Mouse (Mus musculus): ENCODE measurements at regions not wholly inside any gene's neighbourhood (a gene's known extent, or its start where the extent isn't known, plus 50 kb on each side); places are given as distances from the start of the nearest gene placed in this dataset.

GRCm38 (mm10) chr13:71263315-71263878 is 421.8 kb upstream of the Adamts16 start:
- H3K36me3 ChIP-seq (ENCODE audit: control insufficient read depth, insufficient read depth, low read length): no peaks in the 10 kb centered on the region
- H3K9me3 ChIP-seq (ENCODE audit: control insufficient read depth, low read length): no peaks in the 10 kb centered on the region
- H3K9ac ChIP-seq (replicated peaks; ENCODE audit: low read depth, low read length): no peak overlapping the region
- no peaks in the 10 kb centered on the region for H3K27me3 ChIP-seq (ENCODE audit: control insufficient read depth, insufficient read depth, low read length)
- ATAC-seq (ENCODE audit: low read depth): peak; percentile 49
- no peak overlapping the region for H3K27ac ChIP-seq (ENCODE audit: low read depth, low read length)
- no peak overlapping the region for H3K4me3 ChIP-seq (ENCODE audit: low read depth, low read length)
- H3K4me2 ChIP-seq (ENCODE audit: low read depth, low read length): peak overlapping the region; percentile 37
- 44% methylated on average over 16 of the region's 16 CpGs for WGBS
- no peaks in the 10 kb centered on the region for H3K4me1 ChIP-seq (ENCODE audit: control insufficient read depth, insufficient read depth, low read length)

- H3K9me3 ChIP-seq (ENCODE audit: control insufficient read depth, low read length): no peaks in the 10 kb centered on the region
- no peaks in the 10 kb centered on the region for H3K4me1 ChIP-seq (ENCODE audit: control insufficient read depth, insufficient read depth, low read length)
- no peak overlapping the region for H3K4me2 ChIP-seq (ENCODE audit: low read depth, low read length)
- no peaks in the 10 kb centered on the region for H3K27me3 ChIP-seq (ENCODE audit: control insufficient read depth, insufficient read depth, low read length)
- peak; percentile 44 for ATAC-seq (ENCODE audit: low read depth)
- no peak overlapping the region for H3K27ac ChIP-seq (ENCODE audit: low read depth, low read length)
- no peak overlapping the region for H3K4me3 ChIP-seq (ENCODE audit: low read depth, low read length)
- 55% methylated on average over 10 of the region's 10 CpGs for WGBS
- H3K36me3 ChIP-seq (ENCODE audit: control insufficient read depth, insufficient read depth, low read length): no peaks in the 10 kb centered on the region
- H3K9ac ChIP-seq (replicated peaks; ENCODE audit: low read depth, low read length): no peak overlapping the region
Measured at GRCm38 (mm10) chr13:71262575-71263295, 421.1 kb upstream of the Adamts16 start.

GRCm38 (mm10) chr13:71254016-71254415 is 412.4 kb upstream of the Adamts16 start:
- no peak for ATAC-seq (ENCODE audit: low read depth)
- no peak overlapping the region for H3K27ac ChIP-seq (ENCODE audit: low read depth, low read length)

GRCm38 (mm10) chr13:71248261-71249031 is 406.8 kb upstream of the Adamts16 start:
- 25% methylated on average over 8 of the region's 8 CpGs for WGBS
- Histone ChIP-seq H3K4me2 (ENCODE audit: low read depth, low read length) (no peak overlapping the region), H3K27me3 (ENCODE audit: control insufficient read depth, insufficient read depth, low read length) (no peaks in the 10 kb centered on the region), H3K27ac (ENCODE audit: low read depth, low read length) (no peak overlapping the region), H3K4me3 (ENCODE audit: low read depth, low read length) (no peak overlapping the region), H3K9ac (replicated peaks; ENCODE audit: low read depth, low read length) (peak overlapping the region; percentile 25; the same call in 1 of the 2 replicates), H3K36me3 (ENCODE audit: control insufficient read depth, insufficient read depth, low read length) (no peaks in the 10 kb centered on the region), H3K9me3 (ENCODE audit: control insufficient read depth, low read length) (no peaks in the 10 kb centered on the region), H3K4me1 (ENCODE audit: control insufficient read depth, insufficient read depth, low read length) (no peaks in the 10 kb centered on the region)
- ATAC-seq (ENCODE audit: low read depth): peak; percentile 85

More at GRCm38 (mm10) chr13:71254016-71254415, 412.4 kb upstream of the Adamts16 start:
- 93% methylated on average over 2 of the region's 2 CpGs for whole genome bisulfite sequencing
- no peaks in the 10 kb centered on the region for H3K4me1 ChIP-seq (ENCODE audit: control insufficient read depth, insufficient read depth, low read length)
- no peaks in the 10 kb centered on the region for H3K36me3 ChIP-seq (ENCODE audit: control insufficient read depth, insufficient read depth, low read length)
- no peak overlapping the region for H3K9ac ChIP-seq (replicated peaks; ENCODE audit: low read depth, low read length)
- no peak overlapping the region for H3K4me2 ChIP-seq (ENCODE audit: low read depth, low read length)
- H3K27me3 ChIP-seq (ENCODE audit: control insufficient read depth, insufficient read depth, low read length): no peaks in the 10 kb centered on the region
- no peaks in the 10 kb centered on the region for H3K9me3 ChIP-seq (ENCODE audit: control insufficient read depth, low read length)
- no peak overlapping the region for H3K4me3 ChIP-seq (ENCODE audit: low read depth, low read length)

- Histone ChIP-seq H3K9ac (replicated peaks; ENCODE audit: low read depth, low read length) (no peak overlapping the region), H3K4me1 (ENCODE audit: control insufficient read depth, insufficient read depth, low read length) (no peaks in the 10 kb centered on the region), H3K27me3 (ENCODE audit: control insufficient read depth, insufficient read depth, low read length) (no peaks in the 10 kb centered on the region), H3K9me3 (ENCODE audit: control insufficient read depth, low read length) (no peaks in the 10 kb centered on the region), H3K4me3 (ENCODE audit: low read depth, low read length) (no peak overlapping the region), H3K4me2 (ENCODE audit: low read depth, low read length) (no peak overlapping the region), H3K27ac (ENCODE audit: low read depth, low read length) (no peak overlapping the region), H3K36me3 (ENCODE audit: control insufficient read depth, insufficient read depth, low read length) (no peaks in the 10 kb centered on the region)
- no peak for ATAC-seq (ENCODE audit: low read depth)
Measured at GRCm38 (mm10) chr13:71247241-71247640, 405.6 kb upstream of the Adamts16 start.

GRCm38 (mm10) chr13:71245326-71245725 is 403.7 kb upstream of the Adamts16 start:
- ATAC-seq (ENCODE audit: low read depth): no peak
- no peak overlapping the region for H3K9ac ChIP-seq (replicated peaks; ENCODE audit: low read depth, low read length)
- H3K36me3 ChIP-seq (ENCODE audit: control insufficient read depth, insufficient read depth, low read length): no peaks in the 10 kb centered on the region
- no peak overlapping the region for H3K4me3 ChIP-seq (ENCODE audit: low read depth, low read length)
- WGBS: 88% methylated on average over 4 of the region's 4 CpGs
- no peaks in the 10 kb centered on the region for H3K27me3 ChIP-seq (ENCODE audit: control insufficient read depth, insufficient read depth, low read length)
- H3K9me3 ChIP-seq (ENCODE audit: control insufficient read depth, low read length): no peaks in the 10 kb centered on the region
- H3K4me2 ChIP-seq (ENCODE audit: low read depth, low read length): no peak overlapping the region
- H3K4me1 ChIP-seq (ENCODE audit: control insufficient read depth, insufficient read depth, low read length): no peaks in the 10 kb centered on the region
- no peak overlapping the region for H3K27ac ChIP-seq (ENCODE audit: low read depth, low read length)

DNA sequence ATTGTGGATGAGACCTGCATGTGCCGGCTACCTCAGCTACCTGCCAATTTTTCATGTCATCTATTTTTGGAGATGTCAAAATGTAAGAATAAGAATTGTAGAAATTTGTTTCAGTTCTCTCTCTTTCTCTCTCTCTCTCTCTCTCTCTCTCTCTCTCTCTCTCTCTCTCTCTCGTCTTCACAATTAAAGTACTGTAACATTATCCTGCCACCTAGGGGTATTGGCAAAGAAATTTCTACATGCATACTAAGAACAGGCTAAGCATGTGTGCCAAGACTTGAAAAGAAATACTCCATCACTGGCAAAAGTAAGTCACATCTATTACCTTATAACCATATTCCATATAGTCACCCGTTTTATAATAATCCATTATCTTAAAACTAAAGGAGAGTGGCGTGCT is 398.2 kb upstream of the Adamts16 start:
- no peak for ATAC-seq (ENCODE audit: low read depth)
- Histone ChIP-seq H3K36me3 (ENCODE audit: control insufficient read depth, insufficient read depth, low read length) (no peaks in the 10 kb centered on the region), H3K9me3 (ENCODE audit: control insufficient read depth, low read length) (no peaks in the 10 kb centered on the region), H3K9ac (replicated peaks; ENCODE audit: low read depth, low read length) (no peak overlapping the region), H3K4me1 (ENCODE audit: control insufficient read depth, insufficient read depth, low read length) (no peaks in the 10 kb centered on the region), H3K4me3 (ENCODE audit: low read depth, low read length) (no peak overlapping the region), H3K27ac (ENCODE audit: low read depth, low read length) (no peak overlapping the region), H3K27me3 (ENCODE audit: control insufficient read depth, insufficient read depth, low read length) (no peaks in the 10 kb centered on the region), H3K4me2 (ENCODE audit: low read depth, low read length) (no peak overlapping the region)
- whole genome bisulfite sequencing: 65% methylated on average over 4 of the region's 4 CpGs

DNA sequence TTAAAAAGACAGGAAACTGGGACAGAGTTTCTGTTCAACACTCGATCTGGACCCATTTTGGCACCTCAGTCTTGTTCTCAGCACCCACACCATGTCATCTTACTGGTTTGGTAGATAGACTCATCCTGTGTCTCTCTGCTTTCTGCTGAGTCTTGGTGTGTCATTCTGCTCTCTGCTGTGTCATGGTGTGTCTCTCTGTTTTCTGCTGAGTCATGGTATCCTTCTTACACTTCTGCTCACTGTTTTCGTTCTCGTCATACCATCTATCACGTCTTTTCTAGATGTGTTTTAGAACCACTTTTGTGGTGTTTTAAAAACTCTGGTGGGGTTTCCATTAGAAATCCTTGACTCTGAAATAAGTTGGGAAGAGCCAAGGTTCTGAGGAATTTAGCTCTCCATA is 393.7 kb upstream of the Adamts16 start:
- Histone ChIP-seq H3K9ac (replicated peaks; ENCODE audit: low read depth, low read length) (no peak overlapping the region), H3K27ac (ENCODE audit: low read depth, low read length) (no peak overlapping the region), H3K4me1 (ENCODE audit: control insufficient read depth, insufficient read depth, low read length) (no peaks in the 10 kb centered on the region), H3K27me3 (ENCODE audit: control insufficient read depth, insufficient read depth, low read length) (no peaks in the 10 kb centered on the region), H3K4me2 (ENCODE audit: low read depth, low read length) (no peak overlapping the region), H3K4me3 (ENCODE audit: low read depth, low read length) (no peak overlapping the region), H3K36me3 (ENCODE audit: control insufficient read depth, insufficient read depth, low read length) (no peaks in the 10 kb centered on the region), H3K9me3 (ENCODE audit: control insufficient read depth, low read length) (no peaks in the 10 kb centered on the region)
- no peak for ATAC-seq (ENCODE audit: low read depth)
- WGBS: 91% methylated on average over 4 of the region's 4 CpGs

DNA sequence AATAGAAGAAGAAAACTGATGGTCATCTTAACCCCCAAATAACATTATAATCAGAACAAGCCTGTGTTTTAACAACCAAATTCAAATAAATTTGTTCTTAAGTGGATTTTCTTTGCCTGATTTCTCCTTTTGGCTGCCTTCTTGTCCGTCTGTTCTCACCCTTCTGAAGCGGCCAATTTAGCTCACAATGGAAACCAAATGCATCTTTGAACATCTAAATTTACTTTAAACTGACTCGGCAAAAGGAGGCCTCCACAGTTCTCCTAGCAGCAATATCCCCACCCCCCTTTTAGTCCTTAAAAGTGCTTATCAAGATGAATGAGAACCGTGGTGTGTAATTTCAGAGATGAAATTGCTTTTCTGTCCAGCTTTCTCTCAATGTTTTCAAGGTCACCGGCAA is 389.6 kb upstream of the Adamts16 start:
- ATAC-seq (ENCODE audit: low read depth): no peak
- H3K4me2 ChIP-seq (ENCODE audit: low read depth, low read length): no peak overlapping the region
- H3K4me1 ChIP-seq (ENCODE audit: control insufficient read depth, insufficient read depth, low read length): no peaks in the 10 kb centered on the region
- no peak overlapping the region for H3K27ac ChIP-seq (ENCODE audit: low read depth, low read length)
- no peaks in the 10 kb centered on the region for H3K27me3 ChIP-seq (ENCODE audit: control insufficient read depth, insufficient read depth, low read length)
- H3K36me3 ChIP-seq (ENCODE audit: control insufficient read depth, insufficient read depth, low read length): no peaks in the 10 kb centered on the region
- no peaks in the 10 kb centered on the region for H3K9me3 ChIP-seq (ENCODE audit: control insufficient read depth, low read length)
- no peak overlapping the region for H3K9ac ChIP-seq (replicated peaks; ENCODE audit: low read depth, low read length)
- 78% methylated on average over 5 of the region's 5 CpGs for WGBS
- H3K4me3 ChIP-seq (ENCODE audit: low read depth, low read length): no peak overlapping the region
